Mouse (Mus musculus) heart, embryonic 14.5 days (tissue): ENCODE measurements at regions not wholly inside any gene's neighbourhood (a gene's known extent, or its start where the extent isn't known, plus 50 kb on each side); places are given as distances from the start of the nearest gene placed in this dataset.

Experiments used
- ATAC-seq: fragments of 200-750 bp; cut with Nextera tagmentation; 2 replicates; pipeline ENCODE4 v1.8.0; 2017; ENCODE audit warnings: low read depth, moderate TSS enrichment; ENCODE audit not compliant: insufficient number of reproducible peaks, insufficient read depth, low FRiP score
- H3K27ac ChIP-seq, 2 experiments: fragments of 200-500 bp in 1 of 2; fragments of 300-500 bp in 1 of 2; sonication (generic) in 1 of 2; replicated peaks in 1 of 2; 2 replicates each; pipeline ENCODE4 v1.5.1; 2012 to 2014; ENCODE audit warnings: low read depth in 2 of 2, low read length in 2 of 2, control low read depth in 1 of 2, mild to moderate bottlenecking in 1 of 2, mixed read lengths in 1 of 2; ENCODE audit not compliant: control insufficient read depth in 1 of 2, insufficient read depth in 1 of 2
- H3K27me3 ChIP-seq: fragments of 300-500 bp; sonication (generic); 2 replicates; pipeline ENCODE4 v1.6.1; 2014; ENCODE audit warnings: mild to moderate bottlenecking, low read length, control low read depth; ENCODE audit not compliant: control insufficient read depth, insufficient read depth
- H3K36me3 ChIP-seq: fragments of 300-500 bp; sonication (generic); 2 replicates; pipeline ENCODE4 v1.6.1; 2014; ENCODE audit warnings: mild to moderate bottlenecking, control low read depth, low read length, mixed read lengths; ENCODE audit not compliant: control insufficient read depth, insufficient read depth
- H3K4me1 ChIP-seq, 2 experiments: fragments of 200-500 bp in 1 of 2; fragments of 300-500 bp in 1 of 2; sonication (generic) in 1 of 2; 2 replicates each; pipeline ENCODE4 v1.6.1; 2012 to 2014; ENCODE audit warnings: low read length in 2 of 2, control low read depth in 1 of 2, mixed read lengths in 1 of 2; ENCODE audit not compliant: control insufficient read depth in 2 of 2, insufficient read depth in 2 of 2
- H3K4me2 ChIP-seq: fragments of 300-500 bp; sonication (generic); 2 replicates; pipeline ENCODE4 v1.6.1; 2014; ENCODE audit warnings: mild to moderate bottlenecking, low read length
- H3K4me3 ChIP-seq, 2 experiments: fragments of 200-500 bp in 1 of 2; fragments of 300-500 bp in 1 of 2; sonication (generic) in 1 of 2; 2 replicates each; pipeline ENCODE4 v1.5.1; 2012 to 2014; ENCODE audit warnings: low read length in 2 of 2, mild to moderate bottlenecking in 2 of 2, control low read depth in 1 of 2, low read depth in 1 of 2, moderate library complexity in 1 of 2; ENCODE audit not compliant: control insufficient read depth in 1 of 2, insufficient read depth in 1 of 2
- H3K9ac ChIP-seq: fragments of 300-500 bp; sonication (generic); 2 replicates; pipeline ENCODE4 v1.6.1; 2014; ENCODE audit warnings: mild to moderate bottlenecking, low read length
- H3K9me3 ChIP-seq: fragments of 300-500 bp; sonication (generic); 2 replicates; pipeline ENCODE4 v1.6.1; 2016; ENCODE audit warnings: low read length, control low read depth; ENCODE audit not compliant: control insufficient read depth
- WGBS: fragments of 180-500 bp; shearing (Covaris S2); extraction: QIAGEN DNeasy Blood & Tissue Kit; methylation state at CpG from one replicate; pipeline ENCODE4 v1.1.7; 2014; 5-methylcytosine and 5-hydroxymethylcytosine counted together

- 20% methylated on average over 9 of the region's 9 CpGs for WGBS
- Histone ChIP-seq H3K9ac (no peak overlapping the region), H3K4me2 (0 out of 2 replicates have a peak overlapping the region, but pooled peaks have one; percentile 5), H3K27ac (no peak overlapping the region), H3K27me3 (no peaks in the 10 kb centered on the region), H3K4me3 (no peak overlapping the region), H3K9me3 (no peaks in the 10 kb centered on the region), H3K36me3 (no peaks in the 10 kb centered on the region), H3K4me1 (peaks cover 15 to 18% of the 10 kb centered on the region in 2 experiments)
- ATAC-seq: no peak
These were observed 639.4 kb upstream of the Adam5 start for GRCm38 (mm10) chr8:25463532-25463931.

GRCm38 (mm10) chr8:25462492-25462891 is 638.3 kb upstream of the Adam5 start:
- no peaks in the 10 kb centered on the region for H3K9me3 ChIP-seq

GRCm38 (mm10) chr8:25455644-25456043 is 631.5 kb upstream of the Adam5 start:
- H3K9me3 ChIP-seq: no peaks in the 10 kb centered on the region
- no peaks in the 10 kb centered on the region for H3K36me3 ChIP-seq
- H3K4me2 ChIP-seq: no peak overlapping the region
- ATAC-seq: no peak
- H3K27me3 ChIP-seq: no peaks in the 10 kb centered on the region
- H3K4me1 ChIP-seq: no peaks in the 10 kb centered on the region
- no peak overlapping the region for H3K27ac ChIP-seq
- 65% methylated on average over 6 of the region's 6 CpGs for WGBS
- H3K4me3 ChIP-seq: no peak overlapping the region
- H3K9ac ChIP-seq: no peak overlapping the region

More at GRCm38 (mm10) chr8:25462492-25462891, 638.3 kb upstream of the Adam5 start:
- H3K27me3 ChIP-seq: no peaks in the 10 kb centered on the region
- no peak overlapping the region for H3K4me3 ChIP-seq
- peaks cover 15 to 18% of the 10 kb centered on the region in 2 experiments for H3K4me1 ChIP-seq
- no peak overlapping the region for H3K27ac ChIP-seq
- ATAC-seq: no peak
- 62% methylated on average over 4 of the region's 4 CpGs for WGBS
- H3K36me3 ChIP-seq: no peaks in the 10 kb centered on the region
- no peak overlapping the region for H3K4me2 ChIP-seq
- no peak overlapping the region for H3K9ac ChIP-seq

- H3K4me1 ChIP-seq: no peaks in the 10 kb centered on the region
- H3K9ac ChIP-seq: no peak overlapping the region
- H3K27ac ChIP-seq: no peak overlapping the region
- no peak for ATAC-seq
- no peaks in the 10 kb centered on the region for H3K27me3 ChIP-seq
- H3K4me3 ChIP-seq: no peak overlapping the region
- H3K4me2 ChIP-seq: no peak overlapping the region
- H3K36me3 ChIP-seq: no peaks in the 10 kb centered on the region
- 78% methylated on average over 1 of the region's 1 CpGs for WGBS
- H3K9me3 ChIP-seq: no peaks in the 10 kb centered on the region
These were observed 630.8 kb upstream of the Adam5 start for GRCm38 (mm10) chr8:25454972-25455371.

DNA sequence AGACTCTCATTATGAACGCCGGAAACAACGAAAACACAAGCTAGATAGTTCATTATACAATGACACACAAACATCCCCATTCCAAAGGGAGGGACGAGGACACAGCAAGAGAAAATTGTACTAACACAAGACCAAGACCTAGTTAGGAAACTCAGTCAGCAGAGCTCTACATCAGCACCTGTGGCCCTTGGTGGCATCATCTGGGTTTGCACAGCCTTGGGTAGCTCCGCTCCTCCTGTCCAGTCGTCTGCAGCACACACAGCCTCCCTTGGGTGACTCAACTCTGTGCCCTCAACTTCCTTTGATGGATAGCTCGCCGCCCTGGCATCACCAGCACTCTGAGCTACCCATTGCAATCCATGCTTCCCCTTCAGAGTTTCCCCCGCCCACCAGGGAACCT is 629.7 kb upstream of the Adam5 start:
- no peak for ATAC-seq
- WGBS: 91% methylated on average over 9 of the region's 9 CpGs
- H3K4me2 ChIP-seq: no peak overlapping the region

DNA sequence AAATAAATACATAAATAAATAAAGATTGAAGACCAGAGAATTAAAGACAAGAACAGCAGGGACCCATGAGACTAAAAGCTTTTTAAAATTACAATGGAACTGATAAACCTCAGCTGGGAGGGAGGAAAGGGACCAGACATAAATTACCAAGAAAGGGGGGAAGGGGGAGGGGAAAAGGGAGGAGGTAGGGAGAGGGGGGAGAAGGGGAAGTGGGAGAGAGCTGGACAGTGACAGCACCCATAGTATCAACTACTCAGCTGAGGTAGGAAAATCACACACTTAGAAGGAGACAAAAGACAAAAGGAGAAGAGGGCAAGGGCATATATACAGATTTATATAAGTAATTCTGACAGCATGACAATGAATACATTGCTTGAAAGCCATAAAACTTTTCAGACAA is 626.4 kb upstream of the Adam5 start:
- no peaks in the 10 kb centered on the region for H3K27me3 ChIP-seq
- ATAC-seq: no peak
- no peak overlapping the region for H3K4me3 ChIP-seq
- H3K36me3 ChIP-seq: no peaks in the 10 kb centered on the region
- no peaks in the 10 kb centered on the region for H3K9me3 ChIP-seq
- no peaks in the 10 kb centered on the region for H3K4me1 ChIP-seq
- H3K4me2 ChIP-seq: no peak overlapping the region
- H3K9ac ChIP-seq: no peak overlapping the region
- no peak overlapping the region for H3K27ac ChIP-seq

More for the DNA sequence above, 629.7 kb upstream of the Adam5 start:
- Histone ChIP-seq H3K9me3 (no peaks in the 10 kb centered on the region), H3K4me1 (no peaks in the 10 kb centered on the region), H3K27ac (no peak overlapping the region), H3K36me3 (no peaks in the 10 kb centered on the region), H3K9ac (no peak overlapping the region), H3K27me3 (no peaks in the 10 kb centered on the region), H3K4me3 (no peak overlapping the region)

- Histone ChIP-seq H3K4me1 (peaks cover 2 to 5% of the 10 kb centered on the region in 2 experiments; a peak in 2 of 4 replicates), H3K4me2 (no peak overlapping the region), H3K36me3 (no peaks in the 10 kb centered on the region), H3K27me3 (no peaks in the 10 kb centered on the region), H3K27ac (no peak overlapping the region), H3K4me3 (no peak overlapping the region), H3K9me3 (no peaks in the 10 kb centered on the region), H3K9ac (no peak overlapping the region)
- WGBS: 68% methylated on average over 4 of the region's 4 CpGs
- no peak for ATAC-seq
These were observed 625.4 kb upstream of the Adam5 start for GRCm38 (mm10) chr8:25449590-25449989.

- no peaks in the 10 kb centered on the region for H3K9me3 ChIP-seq
- no peaks in the 10 kb centered on the region for H3K27me3 ChIP-seq
- H3K4me1 ChIP-seq: peaks cover 2 to 5% of the 10 kb centered on the region in 2 experiments; a peak in 2 of 4 replicates
- no peak overlapping the region for H3K4me2 ChIP-seq
- WGBS: 76% methylated on average over 4 of the region's 4 CpGs
- no peak for ATAC-seq
- H3K4me3 ChIP-seq: no peak overlapping the region
- no peaks in the 10 kb centered on the region for H3K36me3 ChIP-seq
- no peak overlapping the region for H3K9ac ChIP-seq
- no peak overlapping the region for H3K27ac ChIP-seq
These were observed 623.7 kb upstream of the Adam5 start for GRCm38 (mm10) chr8:25447900-25448299.
